Mouse (Mus musculus): ENCODE measurements around the gene Mapt.

- TF ChIP-seq CTCF (IDR thresholded peaks at IDR 0.05; ENCODE audit: control insufficient read depth, insufficient read depth, low read length) (peak; percentile 6; the same call in 1 of the 2 replicates), POLR2A (IDR thresholded peaks at IDR 0.05; ENCODE audit: borderline replicate concordance, control insufficient read depth, low read depth, low read length) (no peak)
These were observed 38.2 kb downstream of the Mapt start for GRCm38 (mm10) chr11:104269385-104269822.
